Mouse (Mus musculus) CH12.LX (cell line): ENCODE measurements around the gene Ralgapb.

Source experiments
- CTCF ChIP-seq, 2 experiments: IDR thresholded peaks in 1 of 2; conservative IDR thresholded peaks in 1 of 2; 2 replicates each; pipeline ENCODE4 v1.5.1; 2011 to 2012; ENCODE audit warnings: low read depth in 2 of 2, low read length in 2 of 2, improper control_type of control experiment in 1 of 2, inconsistent platforms in 1 of 2, mild to moderate bottlenecking in 1 of 2, moderate library complexity in 1 of 2
- EP300 ChIP-seq: IDR thresholded peaks from 2 replicates; pipeline ENCODE4 v1.6.1; 2011; ENCODE audit warnings: low read length, improper control_type of control experiment
- POLR2A ChIP-seq: IDR thresholded peaks from 2 replicates; pipeline ENCODE4 v1.6.1; 2011; ENCODE audit warnings: low read depth, mild to moderate bottlenecking, improper control_type of control experiment, low read length
- TBP ChIP-seq: conservative IDR thresholded peaks from 2 replicates; pipeline ENCODE4 v1.6.1; 2011; ENCODE audit warnings: low read depth, low read length, improper control_type of control experiment

GRCm38 (mm10) chr2:158408997-158409594 is 552 bp upstream of the Ralgapb start:
- TF ChIP-seq CTCF (conservative IDR thresholded peaks at IDR 0.05 in 1 of 2, IDR thresholded peaks at IDR 0.05 in 1 of 2; ENCODE audit: low read depth in 2 of 2, low read length in 2 of 2) (no peak), EP300 (no peak), POLR2A (no peak), TBP (no peak)
